Mouse (Mus musculus): ENCODE results near the gene Vmn2r9. TPM values are rescaled to one million over a fixed set of nuclear protein-coding genes. Genes with fewer than 3 reads are reported as not detected.
"Not testable (repeated sequence)": the region's sequence is repeated elsewhere in the genome, so short reads cannot be mapped to it uniquely, and the experiment has no call there.

Vmn2r9 gene
- polyA plus RNA-seq (2015; fragmentation: Nextera tagmentation; extraction: Ambion mirVana) = not detected in 2 replicates

DNA sequence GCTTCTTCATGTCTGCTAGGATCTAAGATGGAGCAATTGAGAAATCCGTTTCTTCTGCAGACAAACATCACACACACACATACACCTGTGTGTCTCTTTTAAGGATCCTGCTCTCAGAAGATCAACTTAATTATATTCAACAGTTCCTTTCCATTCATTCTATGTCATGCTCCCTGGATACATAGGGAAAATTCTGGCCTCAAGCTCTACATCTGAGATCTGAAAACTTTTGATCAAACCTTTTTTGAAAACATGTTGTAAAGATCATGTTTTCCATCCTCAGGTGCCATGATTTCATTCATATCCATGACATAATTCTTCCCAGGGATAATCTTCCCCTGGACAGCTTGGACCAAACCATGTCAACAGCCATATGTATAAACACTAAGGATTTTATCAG lies at the start of gene Vmn2r9:
Vmn2r9 (minus strand) TSS at position 101 of the 400 bp plus-strand sequence.
- H3K4me1 ChIP-seq (ENCODE audit: insufficient read depth); H3K4me2 ChIP-seq (ENCODE audit: low read depth, low read length); ATAC-seq; H3K27ac ChIP-seq (ENCODE audit: low read depth); DNase-seq; H3K4me3 ChIP-seq (ENCODE audit: low read depth, low read length); H3K27me3 ChIP-seq (ENCODE audit: insufficient read depth, low read length); H3K9me3 ChIP-seq (ENCODE audit: low read length); H3K9ac ChIP-seq (replicated peaks); H3K36me3 ChIP-seq (replicated peaks; ENCODE audit: insufficient read depth, low read length): not testable (repeated sequence)
- WGBS (ENCODE audit: insufficient replicate concordance) = 52% methylated on average over 1 of the region's 1 CpGs

- H3K27ac ChIP-seq (ENCODE audit: low read depth); H3K36me3 ChIP-seq (replicated peaks; ENCODE audit: insufficient read depth, low read length); ATAC-seq; H3K4me2 ChIP-seq (ENCODE audit: low read depth, low read length); H3K9me3 ChIP-seq (ENCODE audit: low read length); H3K4me1 ChIP-seq (ENCODE audit: insufficient read depth); H3K9ac ChIP-seq (replicated peaks); H3K4me3 ChIP-seq (ENCODE audit: low read depth, low read length); H3K27me3 ChIP-seq (ENCODE audit: insufficient read depth, low read length): not testable (repeated sequence)
- DNase-seq = peak; percentile 39
- 9% methylated on average over 1 of the region's 1 CpGs for WGBS (ENCODE audit: insufficient replicate concordance)
- peak; percentile 70 for TF ChIP-seq CTCF (IDR thresholded peaks at IDR 0.05; ENCODE audit: low read depth)
Measured at GRCm38 (mm10) chr5:108866746-108867145, 14.3 kb upstream of the Vmn2r9 start.

GRCm38 (mm10) chr5:108849466-108849865 lies 2.9 kb downstream of the Vmn2r9 start:
- no peak overlapping the region for H3K4me2 ChIP-seq (ENCODE audit: low read depth, low read length)
- DNase-seq = no peak

DNA sequence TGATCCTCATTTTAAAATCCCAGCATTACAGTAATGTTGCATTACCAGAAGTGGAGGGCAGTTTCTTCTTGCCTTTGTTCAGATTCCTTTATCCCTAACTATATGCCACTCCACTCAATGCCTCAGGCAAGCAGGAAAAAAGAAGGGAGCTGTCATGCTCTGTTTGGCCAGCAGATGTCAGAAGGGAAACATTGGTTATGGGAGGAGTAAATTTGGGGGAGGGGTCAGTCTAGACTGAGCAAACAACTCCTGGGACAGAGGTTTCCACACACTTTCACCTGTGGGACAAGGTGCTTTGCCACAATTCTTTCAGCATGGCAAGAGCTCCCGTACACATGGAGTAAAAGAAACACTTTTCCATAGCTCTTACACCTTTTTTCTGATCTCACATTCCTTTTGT lies 16.2 kb downstream of the Vmn2r9 start:
- no peak overlapping the region for H3K4me3 ChIP-seq (ENCODE audit: low read depth, low read length)

More at GRCm38 (mm10) chr5:108849466-108849865, 2.9 kb downstream of the Vmn2r9 start:
- Histone ChIP-seq H3K4me3 (ENCODE audit: low read depth, low read length) (no peak overlapping the region), H3K36me3 (replicated peaks; ENCODE audit: insufficient read depth, low read length) (no peaks in the 10 kb centered on the region), H3K27me3 (ENCODE audit: insufficient read depth, low read length) (no peaks in the 10 kb centered on the region), H3K9ac (replicated peaks) (no peak overlapping the region), H3K9me3 (ENCODE audit: low read length) (no peaks in the 10 kb centered on the region), H3K4me1 (ENCODE audit: insufficient read depth) (no peaks in the 10 kb centered on the region), H3K27ac (ENCODE audit: low read depth) (no peak overlapping the region)
- WGBS (ENCODE audit: insufficient replicate concordance) = 54% methylated on average over 1 of the region's 1 CpGs
- ATAC-seq = no peak
- TF ChIP-seq EP300 (IDR thresholded peaks at IDR 0.05; ENCODE audit: low read depth) (no peak), CTCF (IDR thresholded peaks at IDR 0.05; ENCODE audit: low read depth) (no peak)

GRCm38 (mm10) chr5:108823276-108823675 lies 29.1 kb downstream of the Vmn2r9 start:
- ATAC-seq = no peak
- peak; percentile 12 for DNase-seq
- H3K9ac ChIP-seq (replicated peaks) = no peak overlapping the region
- TF ChIP-seq EP300 (IDR thresholded peaks at IDR 0.05; ENCODE audit: low read depth) (no peak), CTCF (IDR thresholded peaks at IDR 0.05; ENCODE audit: low read depth) (no peak)
- no peaks in the 10 kb centered on the region for H3K4me1 ChIP-seq (ENCODE audit: insufficient read depth)
- no peak overlapping the region for H3K4me2 ChIP-seq (ENCODE audit: low read depth, low read length)
- H3K9me3 ChIP-seq (ENCODE audit: low read length) = no peaks in the 10 kb centered on the region
- H3K27ac ChIP-seq (ENCODE audit: low read depth) = no peak overlapping the region
- H3K36me3 ChIP-seq (replicated peaks; ENCODE audit: insufficient read depth, low read length) = no peaks in the 10 kb centered on the region
- no peak overlapping the region for H3K4me3 ChIP-seq (ENCODE audit: low read depth, low read length)
- no peaks in the 10 kb centered on the region for H3K27me3 ChIP-seq (ENCODE audit: insufficient read depth, low read length)
- WGBS (ENCODE audit: insufficient replicate concordance) = 77% methylated on average over 2 of the region's 2 CpGs

More for the DNA sequence above, 16.2 kb downstream of the Vmn2r9 start:
- 40% methylated on average over 1 of the region's 1 CpGs for WGBS (ENCODE audit: insufficient replicate concordance)
- Histone ChIP-seq H3K27me3 (ENCODE audit: insufficient read depth, low read length) (no peaks in the 10 kb centered on the region), H3K4me2 (ENCODE audit: low read depth, low read length) (no peak overlapping the region), H3K4me1 (ENCODE audit: insufficient read depth) (no peaks in the 10 kb centered on the region), H3K9ac (replicated peaks) (no peak overlapping the region), H3K27ac (ENCODE audit: low read depth) (no peak overlapping the region), H3K9me3 (ENCODE audit: low read length) (no peaks in the 10 kb centered on the region), H3K36me3 (replicated peaks; ENCODE audit: insufficient read depth, low read length) (no peaks in the 10 kb centered on the region)
- peak; percentile 87 for ATAC-seq
- TF ChIP-seq CTCF (IDR thresholded peaks at IDR 0.05; ENCODE audit: low read depth) = peak; percentile 68
- TF ChIP-seq EP300 (IDR thresholded peaks at IDR 0.05; ENCODE audit: low read depth) = 0 out of 2 replicates have a peak, but pooled peaks have one; percentile 15
- peak; percentile 64 for DNase-seq

DNA sequence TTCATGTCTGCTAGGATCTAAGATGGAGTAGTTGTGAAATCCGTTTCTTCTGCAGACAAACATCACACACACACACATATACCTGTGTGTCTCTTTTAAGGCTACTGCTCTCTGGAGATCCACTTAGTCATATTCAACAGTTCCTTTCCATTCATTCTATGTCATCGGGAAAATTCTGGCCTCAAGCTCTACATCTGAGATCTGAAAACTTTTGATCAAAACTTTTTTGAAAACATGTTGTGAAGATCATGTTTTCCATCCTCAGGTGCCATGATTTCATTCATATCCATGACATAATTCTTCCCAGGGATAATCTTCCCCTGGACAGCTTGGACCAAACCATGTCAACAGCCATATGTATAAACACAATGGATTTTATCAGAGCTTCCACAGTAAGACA lies 43.7 kb downstream of the Vmn2r9 start, which contains the start of gene Vmn2r8:
Vmn2r8 (minus strand) TSS at position 101 of the 400 bp plus-strand sequence.
- not testable (repeated sequence) for H3K9me3 ChIP-seq (ENCODE audit: low read length); H3K4me2 ChIP-seq (ENCODE audit: low read depth, low read length); ATAC-seq; DNase-seq; H3K27ac ChIP-seq (ENCODE audit: low read depth); H3K4me3 ChIP-seq (ENCODE audit: low read depth, low read length); H3K27me3 ChIP-seq (ENCODE audit: insufficient read depth, low read length); H3K36me3 ChIP-seq (replicated peaks; ENCODE audit: insufficient read depth, low read length); H3K9ac ChIP-seq (replicated peaks); H3K4me1 ChIP-seq (ENCODE audit: insufficient read depth)
- 71% methylated on average over 2 of the region's 2 CpGs for WGBS (ENCODE audit: insufficient replicate concordance)

DNA sequence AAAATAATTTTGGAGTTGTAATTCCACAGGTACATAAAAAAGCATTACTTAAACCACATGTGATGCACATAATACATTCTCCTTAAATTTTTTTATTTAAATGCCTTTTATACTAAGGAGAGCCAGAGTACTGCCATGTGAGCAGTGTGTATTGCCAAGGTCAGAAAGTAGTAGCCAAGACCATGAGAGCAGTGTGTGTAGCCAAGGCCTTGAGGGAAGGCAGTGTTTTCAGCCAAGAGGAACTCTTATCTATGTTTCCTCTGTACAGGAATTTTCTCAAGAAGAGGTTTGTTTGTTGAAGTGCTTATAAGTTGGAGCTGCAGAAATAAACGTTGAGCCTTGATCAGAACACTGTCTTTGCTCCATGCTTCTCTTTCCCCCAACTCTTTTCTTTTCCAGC lies 48.8 kb downstream of the Vmn2r9 start:
- DNase-seq (no peak), ATAC-seq (no peak)
- WGBS (ENCODE audit: insufficient replicate concordance) = 17% methylated on average over 1 of the region's 1 CpGs
- TF ChIP-seq CTCF (IDR thresholded peaks at IDR 0.05; ENCODE audit: low read depth) (no peak), EP300 (IDR thresholded peaks at IDR 0.05; ENCODE audit: low read depth) (no peak)
- H3K4me1 ChIP-seq (ENCODE audit: insufficient read depth) = no peaks in the 10 kb centered on the region
- no peak overlapping the region for H3K27ac ChIP-seq (ENCODE audit: low read depth)
- H3K27me3 ChIP-seq (ENCODE audit: insufficient read depth, low read length) = no peaks in the 10 kb centered on the region
- H3K4me3 ChIP-seq (ENCODE audit: low read depth, low read length) = no peak overlapping the region
- no peaks in the 10 kb centered on the region for H3K9me3 ChIP-seq (ENCODE audit: low read length)
- H3K4me2 ChIP-seq (ENCODE audit: low read depth, low read length) = no peak overlapping the region
- no peaks in the 10 kb centered on the region for H3K36me3 ChIP-seq (replicated peaks; ENCODE audit: insufficient read depth, low read length)
- no peak overlapping the region for H3K9ac ChIP-seq (replicated peaks)

DNA sequence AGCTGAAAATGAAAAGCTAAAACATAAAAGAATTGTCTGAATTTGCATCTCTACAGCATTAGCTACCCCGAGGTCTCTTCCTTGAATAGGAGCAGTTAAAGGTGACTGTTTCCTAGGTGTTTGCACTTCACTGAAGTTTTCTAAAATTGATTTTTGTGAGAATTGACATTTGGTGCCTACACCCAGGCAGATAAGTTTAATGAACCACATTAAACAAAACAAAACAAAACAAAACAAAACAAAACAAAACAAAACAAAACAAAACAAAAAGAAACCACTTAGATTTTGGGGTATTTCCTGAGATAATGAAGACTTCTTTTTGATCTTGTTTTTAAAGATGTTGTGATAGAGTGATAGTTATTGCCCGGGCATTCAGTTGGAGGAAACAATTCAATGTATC lies 57.1 kb downstream of the Vmn2r9 start, which contains the start of gene Tmed11:
Tmed11 (minus strand) TSS at position 101 of the 400 bp plus-strand sequence.
- not testable (repeated sequence) for ATAC-seq

More for the DNA sequence above, 57.1 kb downstream of the Vmn2r9 start, which contains the start of gene Tmed11:
- H3K9me3 ChIP-seq (ENCODE audit: low read length); H3K27ac ChIP-seq (ENCODE audit: low read depth); H3K4me2 ChIP-seq (ENCODE audit: low read depth, low read length); DNase-seq; H3K36me3 ChIP-seq (replicated peaks; ENCODE audit: insufficient read depth, low read length); H3K4me3 ChIP-seq (ENCODE audit: low read depth, low read length); H3K27me3 ChIP-seq (ENCODE audit: insufficient read depth, low read length); H3K9ac ChIP-seq (replicated peaks); H3K4me1 ChIP-seq (ENCODE audit: insufficient read depth): not testable (repeated sequence)
- WGBS (ENCODE audit: insufficient replicate concordance) = 52% methylated on average over 2 of the region's 2 CpGs

Data from liver, postnatal 0 days (tissue).